Mouse (Mus musculus) liver, embryonic 15.5 days (tissue): ENCODE data around the gene Tprn. TPM values are rescaled to one million over a fixed set of nuclear protein-coding genes. Genes with fewer than 3 reads are reported as not detected.

Experiments
- ATAC-seq: fragments of 200-750 bp; cut with Nextera tagmentation; 2 replicates; pipeline ENCODE4 v1.8.0; 2017; ENCODE audit warnings: moderate number of reproducible peaks, mild to moderate bottlenecking, moderate library complexity; ENCODE audit not compliant: insufficient read depth
- H3K27ac ChIP-seq: fragments of 300-500 bp; sonication (generic); replicated peaks from 2 replicates; pipeline ENCODE4 v1.5.1; 2015; ENCODE audit warnings: mild to moderate bottlenecking, inconsistent platforms
- H3K27me3 ChIP-seq: fragments of 300-500 bp; sonication (generic); 2 replicates; pipeline ENCODE4 v1.6.1; 2015; ENCODE audit warnings: mild to moderate bottlenecking, inconsistent platforms
- H3K36me3 ChIP-seq: fragments of 300-500 bp; sonication (generic); replicated peaks from 2 replicates; pipeline ENCODE4 v1.6.1; 2015; ENCODE audit warnings: moderate library complexity, mild to moderate bottlenecking, inconsistent platforms
- H3K4me1 ChIP-seq: fragments of 300-500 bp; sonication (generic); replicated peaks from 2 replicates; pipeline ENCODE4 v1.6.1; 2015; ENCODE audit warnings: inconsistent platforms
- H3K4me2 ChIP-seq: fragments of 300-500 bp; sonication (generic); 2 replicates; pipeline ENCODE4 v1.6.1; 2015; ENCODE audit warnings: moderate library complexity, mild to moderate bottlenecking, inconsistent platforms
- H3K4me3 ChIP-seq: fragments of 300-500 bp; sonication (generic); replicated peaks from 2 replicates; pipeline ENCODE4 v1.5.1; 2015; ENCODE audit warnings: mild to moderate bottlenecking, inconsistent platforms
- H3K9ac ChIP-seq: fragments of 300-500 bp; sonication (generic); 2 replicates; pipeline ENCODE4 v1.6.1; 2015; ENCODE audit warnings: moderate library complexity, mild to moderate bottlenecking, inconsistent platforms
- H3K9me3 ChIP-seq: fragments of 300-500 bp; sonication (generic); replicated peaks from 2 replicates; pipeline ENCODE4 v1.6.1; 2016; ENCODE audit warnings: inconsistent platforms
- WGBS: fragments of 180-500 bp; shearing (Covaris S2); methylation state at CpG from one replicate; pipeline ENCODE4 v1.1.7; 2015; ENCODE audit warnings: mixed read lengths; ENCODE audit not compliant: insufficient replicate concordance; 5-methylcytosine and 5-hydroxymethylcytosine counted together
- polyA plus RNA-seq: library from polyadenylated mRNA; unstranded; fragments of >200 nt; fragmentation: Nextera tagmentation; extraction: Ambion mirVana; gene quantifications from 2 replicates; pipeline ENCODE4 v1.2.1, GENCODE M21; 2015

The Tprn gene
- polyA plus RNA-seq, 1 experiment from 2014 or later = 3.9 TPM

GRCm38 (mm10) chr2:25318971-25319773 is 56.8 kb downstream of the Tprn start, which contains the start of gene Grin1:
Grin1 (minus strand) TSS chr2:25319187.
- no peak for ATAC-seq
- Histone ChIP-seq H3K4me1 (peaks cover 8% of the 10 kb centered on the region), H3K9me3 (no peaks in the 10 kb centered on the region), H3K9ac (no peak within 1 kb of the TSS), H3K27ac (no peak within 1 kb of the TSS), H3K4me2 (peak within 1 kb of the TSS; percentile 49), H3K36me3 (no peaks in the 10 kb centered on the region), H3K4me3 (peak within 1 kb of the TSS; percentile 25), H3K27me3 (peaks cover 81% of the 10 kb centered on the region)
- WGBS = 9% methylated on average over 58 of the region's 58 CpGs

Other genes with a start within 250 kb of the Tprn start
- 8.3 and 9.7 TPM in 2 replicates for gene Nsmf, start 208.3 kb upstream of the Tprn start, polyA plus RNA-seq
- gene Entpd8, start 182.3 kb upstream of the Tprn start, polyA plus RNA-seq = 5.3 and 6.8 TPM in 2 replicates
- 0.94 and 0.98 TPM in 2 replicates for gene Noxa1, start 167.5 kb upstream of the Tprn start, polyA plus RNA-seq
- gene Nrarp, start 81.9 kb upstream of the Tprn start, polyA plus RNA-seq = 2.1 and 2.4 TPM in 2 replicates
- 6.2 and 6.8 TPM in 2 replicates for gene Tor4a, start 65.7 kb upstream of the Tprn start, polyA plus RNA-seq
- 35.9 and 40.6 TPM in 2 replicates for gene Nelfb, start 51.1 kb upstream of the Tprn start, polyA plus RNA-seq
- gene Stpg3, start 48.0 kb upstream of the Tprn start, polyA plus RNA-seq = not detected in 2 replicates
- gene Fam166a, start 43.9 kb upstream of the Tprn start, polyA plus RNA-seq = 1.0 TPM in 1 of 2 replicates, not detected in the other
- 695 and 769 TPM in 2 replicates for gene Tubb4b, start 37.9 kb upstream of the Tprn start, polyA plus RNA-seq
- not detected in 2 replicates for gene Slc34a3, start 28.3 kb upstream of the Tprn start, polyA plus RNA-seq
- not detected in 2 replicates for gene Rnf224, start 25.8 kb upstream of the Tprn start, polyA plus RNA-seq
- gene Rnf208, start 20.4 kb upstream of the Tprn start, polyA plus RNA-seq = 0.31 and 0.59 TPM in 2 replicates
- 0.14 TPM in 1 of 2 replicates, not detected in the other for gene Cysrt1, start 20.2 kb upstream of the Tprn start, polyA plus RNA-seq
- gene AL732309.1, start 15.8 kb upstream of the Tprn start, polyA plus RNA-seq = 1.7 and 1.9 TPM in 2 replicates
- 11.9 and 12.5 TPM in 2 replicates for gene Tmem203, start 7.2 kb upstream of the Tprn start, polyA plus RNA-seq
- 116 and 124 TPM in 2 replicates for gene Ssna1, start 9.8 kb downstream of the Tprn start, polyA plus RNA-seq
- 41.7 and 45.0 TPM in 2 replicates for gene Anapc2, start 9.9 kb downstream of the Tprn start, polyA plus RNA-seq
- gene Tmem210, start 25.5 kb downstream of the Tprn start, polyA plus RNA-seq = not detected in 2 replicates
- not detected in 2 replicates for gene Lrrc26, start 27.3 kb downstream of the Tprn start, polyA plus RNA-seq
- not detected in 2 replicates for gene Grin1, start 56.6 kb downstream of the Tprn start, polyA plus RNA-seq
- gene Man1b1, start 69.7 kb downstream of the Tprn start, polyA plus RNA-seq = 15.9 and 17.1 TPM in 2 replicates
- 11.5 and 14.7 TPM in 2 replicates for gene Dpp7, start 93.7 kb downstream of the Tprn start, polyA plus RNA-seq
- 15.1 and 15.4 TPM in 2 replicates for gene Uap1l1, start 103.1 kb downstream of the Tprn start, polyA plus RNA-seq
- 18.5 and 19.5 TPM in 2 replicates for gene Sapcd2, start 109.7 kb downstream of the Tprn start, polyA plus RNA-seq
- gene Entpd2, start 133.3 kb downstream of the Tprn start, polyA plus RNA-seq = 0.58 and 0.71 TPM in 2 replicates
- gene Npdc1, start 136.7 kb downstream of the Tprn start, polyA plus RNA-seq = 4.5 and 6.1 TPM in 2 replicates
- 1.2 and 1.7 TPM in 2 replicates for gene Fut7, start 160.6 kb downstream of the Tprn start, polyA plus RNA-seq
- gene Abca2, start 166.1 kb downstream of the Tprn start, polyA plus RNA-seq = 1.2 and 1.3 TPM in 2 replicates
- 0.38 and 1.0 TPM in 2 replicates for gene Clic3, start 194.2 kb downstream of the Tprn start, polyA plus RNA-seq
- gene Paxx, start 198.5 kb downstream of the Tprn start, polyA plus RNA-seq = 8.3 and 10.6 TPM in 2 replicates
- gene Ptgds, start 207.4 kb downstream of the Tprn start, polyA plus RNA-seq = 0.23 and 0.38 TPM in 2 replicates
- not detected in 2 replicates for gene Lcn12, start 231.3 kb downstream of the Tprn start, polyA plus RNA-seq
- gene Fbxw5, start 238.1 kb downstream of the Tprn start, polyA plus RNA-seq = 24.0 and 28.6 TPM in 2 replicates
- gene C8g, start 239.1 kb downstream of the Tprn start, polyA plus RNA-seq = 64.9 and 88.1 TPM in 2 replicates